Mouse (Mus musculus): Measurements from ENCODE around the gene A130010J15Rik.

The A130010J15Rik gene

DNA sequence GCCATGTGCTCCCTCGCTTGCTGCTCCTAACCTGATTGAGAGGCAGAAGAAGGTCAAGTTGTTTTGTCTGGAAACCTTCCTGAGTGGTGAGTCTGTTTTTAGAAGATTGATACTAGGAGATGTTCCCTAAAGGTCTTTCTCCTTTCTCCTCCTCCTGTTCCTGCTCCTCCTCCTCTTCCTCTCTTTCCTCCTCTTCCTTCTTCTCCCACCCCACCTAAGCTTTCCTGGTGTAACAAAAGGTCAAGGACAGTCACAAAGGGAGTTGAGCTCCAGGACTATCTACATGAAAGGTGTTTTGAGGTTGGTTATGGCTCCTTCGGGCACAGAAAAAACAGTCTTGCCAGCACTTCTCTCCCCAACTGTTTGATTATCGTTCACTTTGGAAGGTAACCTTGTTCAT is at the start of gene A130010J15Rik:
A130010J15Rik (plus strand) TSS at position 301 of the 400 bp plus-strand sequence.
- DNase-seq = no peak

DNA sequence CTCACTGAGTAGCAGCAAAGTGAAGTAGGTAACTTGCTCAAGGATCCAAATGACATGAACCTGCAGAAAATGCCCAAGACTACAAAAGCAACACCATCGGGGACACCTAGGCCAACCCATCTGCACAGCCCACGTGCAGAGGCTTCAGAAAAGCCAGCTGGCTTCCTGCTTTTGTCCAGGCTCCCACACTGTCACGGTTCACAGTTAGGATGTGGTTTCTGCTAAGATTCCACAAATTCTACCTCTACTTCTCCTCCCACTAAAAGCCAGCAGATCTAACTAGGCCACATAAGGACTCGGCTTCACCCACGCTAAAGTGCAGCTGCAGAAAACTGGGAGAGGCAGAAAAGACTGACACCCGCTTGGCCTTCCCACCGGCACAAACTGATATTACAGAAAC is 45.1 kb upstream of the A130010J15Rik start:
- no peak for DNase-seq

- no peak for DNase-seq
Measured at GRCm38 (mm10) chr1:193123290-193123689, 44.6 kb upstream of the A130010J15Rik start.

- no peak for DNase-seq
Measured at GRCm38 (mm10) chr1:193125835-193126234, 42.0 kb upstream of the A130010J15Rik start.

GRCm38 (mm10) chr1:193128055-193128454 is 39.8 kb upstream of the A130010J15Rik start:
- no peak for DNase-seq

GRCm38 (mm10) chr1:193129321-193129720 is 38.5 kb upstream of the A130010J15Rik start:
- DNase-seq = no peak

- peak; percentile 100 for DNase-seq
Measured at GRCm38 (mm10) chr1:193129786-193130455, 37.9 kb upstream of the A130010J15Rik start, which contains the start of gene Diexf. Diexf (minus strand) TSS chr1:193130272.

GRCm38 (mm10) chr1:193130456-193130825 is 37.4 kb upstream of the A130010J15Rik start:
- no peak for DNase-seq

DNA sequence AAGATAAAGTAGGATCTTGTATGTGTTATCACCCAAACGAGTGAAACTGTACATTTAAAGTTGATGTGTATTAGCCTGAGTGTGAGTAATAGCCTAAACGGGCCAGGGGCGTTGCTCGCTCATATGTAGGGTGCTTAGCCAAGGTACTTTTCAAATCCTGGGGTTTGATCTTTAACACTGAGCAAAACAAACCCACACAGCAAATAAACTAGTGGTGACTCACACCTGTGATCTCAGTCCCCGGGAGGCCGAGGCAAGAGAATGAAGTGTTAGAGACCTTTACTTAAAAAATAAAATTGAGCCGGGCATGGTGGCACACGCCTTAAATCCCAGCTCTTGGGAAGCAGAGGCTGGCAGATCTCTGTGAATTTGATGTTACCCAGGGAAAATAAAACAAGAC is 37.0 kb upstream of the A130010J15Rik start:
- no peak for DNase-seq

- DNase-seq = no peak
Measured at GRCm38 (mm10) chr1:193131311-193131948, 36.4 kb upstream of the A130010J15Rik start.

- no peak for DNase-seq
Measured at GRCm38 (mm10) chr1:193132385-193132784, 35.5 kb upstream of the A130010J15Rik start.

GRCm38 (mm10) chr1:193133726-193134125 is 34.1 kb upstream of the A130010J15Rik start:
- DNase-seq = no peak

- no peak for DNase-seq
Measured at GRCm38 (mm10) chr1:193138087-193138486, 29.8 kb upstream of the A130010J15Rik start.

GRCm38 (mm10) chr1:193138669-193139068 is 29.2 kb upstream of the A130010J15Rik start:
- DNase-seq = no peak

DNA sequence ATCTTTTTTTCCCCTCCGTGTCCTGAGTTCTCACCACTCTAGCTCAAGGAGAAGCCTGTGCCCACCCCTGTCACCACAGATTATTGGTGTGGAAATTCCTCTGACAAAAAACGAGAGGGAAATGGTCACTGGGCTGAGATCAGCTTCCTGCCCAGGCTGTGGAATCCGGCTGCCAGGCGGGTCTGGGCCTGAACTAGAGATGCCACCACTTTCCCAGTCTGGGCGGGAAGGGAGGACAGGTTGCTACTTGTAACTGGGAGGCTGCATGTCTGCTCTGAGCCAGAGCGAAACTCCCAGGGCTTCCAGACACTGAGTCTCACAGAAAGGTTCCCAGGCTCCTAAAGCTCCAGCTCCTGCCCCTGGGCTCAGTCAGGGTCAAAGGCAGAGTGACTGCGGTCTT is 26.7 kb upstream of the A130010J15Rik start:
- DNase-seq = no peak

DNA sequence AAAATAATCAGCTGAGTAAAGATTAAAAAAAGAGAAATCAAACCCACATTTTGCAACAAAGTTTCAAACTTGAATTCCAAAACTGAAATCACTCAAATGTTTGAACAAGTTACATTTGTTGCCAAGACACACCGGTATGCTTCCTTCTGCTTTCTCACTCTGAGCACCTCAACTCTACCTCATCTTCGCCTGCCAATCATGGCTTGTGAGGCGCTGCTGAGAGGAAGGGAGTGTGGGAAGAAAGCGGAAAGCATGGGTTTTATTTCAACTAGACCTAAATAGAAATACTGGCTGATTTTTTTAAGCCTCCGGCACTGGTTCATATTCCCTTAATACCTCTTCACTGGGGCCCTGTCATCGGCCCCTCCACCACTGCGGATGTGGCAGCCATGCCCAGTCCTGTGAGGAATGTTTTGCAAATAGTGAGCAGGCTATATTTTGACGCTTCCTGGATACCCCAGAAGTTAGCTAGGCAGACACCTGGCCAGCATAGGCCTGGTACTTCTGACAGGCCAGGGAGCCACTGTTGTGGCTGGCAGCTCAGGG is 25.3 kb upstream of the A130010J15Rik start:
- DNase-seq = no peak

GRCm38 (mm10) chr1:193144516-193144915 is 23.3 kb upstream of the A130010J15Rik start:
- no peak for DNase-seq

- DNase-seq = no peak
Measured at GRCm38 (mm10) chr1:193145101-193145500, 22.7 kb upstream of the A130010J15Rik start.

DNA sequence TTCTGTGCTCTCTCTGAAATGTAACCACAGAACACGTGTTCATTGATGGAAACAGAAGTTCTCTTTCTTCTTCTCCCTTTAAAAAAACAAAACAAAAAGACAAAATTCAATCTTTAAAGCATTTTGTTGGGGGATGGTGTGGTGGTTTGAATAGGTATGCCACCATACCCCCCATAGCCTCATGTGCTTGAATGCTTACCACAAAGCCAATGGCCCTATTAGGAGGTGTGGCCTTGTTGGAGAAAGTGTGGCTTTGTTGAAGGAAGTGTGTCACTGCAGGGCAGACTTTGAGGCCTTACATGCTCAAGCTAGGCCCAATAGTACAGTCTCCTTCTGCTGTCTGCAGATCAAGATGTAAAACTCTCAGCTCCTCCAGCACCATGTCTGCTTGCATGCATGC is 21.4 kb upstream of the A130010J15Rik start:
- no peak for DNase-seq

GRCm38 (mm10) chr1:193149231-193149630 is 18.6 kb upstream of the A130010J15Rik start:
- no peak for DNase-seq

- DNase-seq = no peak
Measured at GRCm38 (mm10) chr1:193151134-193151533, 16.7 kb upstream of the A130010J15Rik start.

DNA sequence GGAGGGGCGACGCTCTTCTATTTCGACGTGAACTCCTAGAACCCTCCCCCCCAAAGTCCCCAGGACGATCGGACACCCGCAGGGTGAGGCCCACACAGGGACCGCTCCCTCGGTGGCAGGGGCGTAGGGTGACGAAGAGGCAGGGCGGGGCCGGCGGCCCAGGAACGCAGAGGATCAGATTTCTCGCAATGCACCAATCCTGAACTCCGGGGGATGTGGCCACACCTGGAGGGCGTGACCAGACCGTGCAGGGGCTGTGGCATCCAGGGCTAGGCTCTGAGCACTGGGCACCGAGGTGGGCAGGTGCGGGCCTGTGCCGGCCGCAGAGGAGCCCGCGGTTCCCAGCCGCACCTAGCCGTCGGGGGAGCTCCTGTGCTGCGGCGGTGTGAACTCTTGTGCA is 15.0 kb upstream of the A130010J15Rik start, which contains the start of gene Irf6:
Irf6 (plus strand) TSS at position 240 of the 400 bp plus-strand sequence.
- no peak for DNase-seq

DNA sequence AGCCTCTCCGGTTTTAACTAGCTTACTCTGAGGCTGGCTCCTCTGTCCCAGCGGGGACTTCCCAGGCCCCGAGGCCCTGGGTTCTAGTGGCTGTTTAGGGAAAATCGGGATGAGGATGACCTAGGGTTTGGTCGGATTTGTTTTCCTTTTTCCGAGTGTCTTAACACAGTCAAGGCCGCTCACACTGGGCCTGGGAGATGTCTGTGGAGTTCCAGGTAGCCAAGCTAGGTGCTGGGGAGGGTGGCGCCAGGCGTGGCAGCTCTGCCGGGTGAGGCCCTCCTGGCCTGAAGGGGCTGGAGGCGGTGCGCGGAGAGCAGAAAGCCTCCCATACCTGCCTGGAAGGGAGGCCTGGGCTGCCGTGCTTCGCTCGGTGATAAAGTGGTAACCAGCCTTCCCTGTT is 14.3 kb upstream of the A130010J15Rik start:
- DNase-seq = no peak
